Mouse (Mus musculus): ENCODE measurements at regions not wholly inside any gene's neighbourhood (a gene's known extent, or its start where the extent isn't known, plus 50 kb on each side); places are given as distances from the start of the nearest gene placed in this dataset.
A peak's percentile ranks its signal among the peaks of the same experiment; 100 is the strongest.

- H3K36me3 ChIP-seq (ENCODE audit: control insufficient read depth, insufficient read depth, low read length): no peaks in the 10 kb centered on the region
- TF ChIP-seq POLR2A (IDR thresholded peaks at IDR 0.05; ENCODE audit: control insufficient read depth, low read depth, low read length): no peak
- TF ChIP-seq CTCF (IDR thresholded peaks at IDR 0.05; ENCODE audit: control insufficient read depth, insufficient read depth, insufficient replicate concordance, low read depth, low read length): no peak
- H3K27me3 ChIP-seq (ENCODE audit: control insufficient read depth, insufficient read depth, low read length): no peaks in the 10 kb centered on the region
- no peak overlapping the region for H3K27ac ChIP-seq (ENCODE audit: control insufficient read depth, insufficient read depth, low read depth, low read length)
- H3K4me3 ChIP-seq (ENCODE audit: control insufficient read depth, low read depth, low read length): no peak overlapping the region
- H3K4me1 ChIP-seq (ENCODE audit: control insufficient read depth, insufficient read depth, low read length): no peaks in the 10 kb centered on the region
Observed at GRCm38 (mm10) chr13:60019291-60020174, 157.6 kb downstream of the Gas1 start.

GRCm38 (mm10) chr13:60015854-60016366 lies 161.3 kb downstream of the Gas1 start:
- Histone ChIP-seq H3K4me3 (ENCODE audit: control insufficient read depth, low read depth, low read length) (no peak overlapping the region), H3K36me3 (ENCODE audit: control insufficient read depth, insufficient read depth, low read length) (no peaks in the 10 kb centered on the region), H3K27ac (ENCODE audit: control insufficient read depth, insufficient read depth, low read depth, low read length) (peak overlapping the region; percentile 44; the same call in 1 of the 2 replicates), H3K27me3 (ENCODE audit: control insufficient read depth, insufficient read depth, low read length) (no peaks in the 10 kb centered on the region), H3K4me1 (ENCODE audit: control insufficient read depth, insufficient read depth, low read length) (no peaks in the 10 kb centered on the region)
- no peak for TF ChIP-seq CTCF (IDR thresholded peaks at IDR 0.05; ENCODE audit: control insufficient read depth, insufficient read depth, insufficient replicate concordance, low read depth, low read length)
- TF ChIP-seq POLR2A (IDR thresholded peaks at IDR 0.05; ENCODE audit: control insufficient read depth, low read depth, low read length): no peak

GRCm38 (mm10) chr13:60012046-60012813 lies 164.9 kb downstream of the Gas1 start:
- TF ChIP-seq CTCF (IDR thresholded peaks at IDR 0.05; ENCODE audit: control insufficient read depth, insufficient read depth, insufficient replicate concordance, low read depth, low read length): no peak
- TF ChIP-seq POLR2A (IDR thresholded peaks at IDR 0.05; ENCODE audit: control insufficient read depth, low read depth, low read length): no peak
- Histone ChIP-seq H3K4me3 (ENCODE audit: control insufficient read depth, low read depth, low read length) (no peak overlapping the region), H3K4me1 (ENCODE audit: control insufficient read depth, insufficient read depth, low read length) (no peaks in the 10 kb centered on the region), H3K36me3 (ENCODE audit: control insufficient read depth, insufficient read depth, low read length) (no peaks in the 10 kb centered on the region), H3K27ac (ENCODE audit: control insufficient read depth, insufficient read depth, low read depth, low read length) (no peak overlapping the region), H3K27me3 (ENCODE audit: control insufficient read depth, insufficient read depth, low read length) (no peaks in the 10 kb centered on the region)

GRCm38 (mm10) chr13:60011092-60011491 lies 166.1 kb downstream of the Gas1 start:
- H3K4me1 ChIP-seq (ENCODE audit: control insufficient read depth, insufficient read depth, low read length): no peaks in the 10 kb centered on the region

GRCm38 (mm10) chr13:60007593-60007992 lies 169.6 kb downstream of the Gas1 start:
- no peak overlapping the region for H3K4me3 ChIP-seq (ENCODE audit: control insufficient read depth, low read depth, low read length)
- no peaks in the 10 kb centered on the region for H3K27me3 ChIP-seq (ENCODE audit: control insufficient read depth, insufficient read depth, low read length)
- no peak overlapping the region for H3K27ac ChIP-seq (ENCODE audit: control insufficient read depth, insufficient read depth, low read depth, low read length)
- H3K4me1 ChIP-seq (ENCODE audit: control insufficient read depth, insufficient read depth, low read length): no peaks in the 10 kb centered on the region
- H3K36me3 ChIP-seq (ENCODE audit: control insufficient read depth, insufficient read depth, low read length): no peaks in the 10 kb centered on the region
- TF ChIP-seq POLR2A (IDR thresholded peaks at IDR 0.05; ENCODE audit: control insufficient read depth, low read depth, low read length) (no peak), CTCF (IDR thresholded peaks at IDR 0.05; ENCODE audit: control insufficient read depth, insufficient read depth, insufficient replicate concordance, low read depth, low read length) (no peak)

More at GRCm38 (mm10) chr13:60011092-60011491, 166.1 kb downstream of the Gas1 start:
- Histone ChIP-seq H3K4me3 (ENCODE audit: control insufficient read depth, low read depth, low read length) (no peak overlapping the region), H3K36me3 (ENCODE audit: control insufficient read depth, insufficient read depth, low read length) (no peaks in the 10 kb centered on the region), H3K27me3 (ENCODE audit: control insufficient read depth, insufficient read depth, low read length) (no peaks in the 10 kb centered on the region), H3K27ac (ENCODE audit: control insufficient read depth, insufficient read depth, low read depth, low read length) (no peak overlapping the region)
- no peak for TF ChIP-seq CTCF (IDR thresholded peaks at IDR 0.05; ENCODE audit: control insufficient read depth, insufficient read depth, insufficient replicate concordance, low read depth, low read length)
- TF ChIP-seq POLR2A (IDR thresholded peaks at IDR 0.05; ENCODE audit: control insufficient read depth, low read depth, low read length): no peak

GRCm38 (mm10) chr13:60007031-60007430 lies 170.1 kb downstream of the Gas1 start:
- Histone ChIP-seq H3K4me3 (ENCODE audit: control insufficient read depth, low read depth, low read length) (no peak overlapping the region), H3K27ac (ENCODE audit: control insufficient read depth, insufficient read depth, low read depth, low read length) (no peak overlapping the region), H3K36me3 (ENCODE audit: control insufficient read depth, insufficient read depth, low read length) (no peaks in the 10 kb centered on the region), H3K27me3 (ENCODE audit: control insufficient read depth, insufficient read depth, low read length) (no peaks in the 10 kb centered on the region), H3K4me1 (ENCODE audit: control insufficient read depth, insufficient read depth, low read length) (no peaks in the 10 kb centered on the region)
- no peak for TF ChIP-seq POLR2A (IDR thresholded peaks at IDR 0.05; ENCODE audit: control insufficient read depth, low read depth, low read length)
- no peak for TF ChIP-seq CTCF (IDR thresholded peaks at IDR 0.05; ENCODE audit: control insufficient read depth, insufficient read depth, insufficient replicate concordance, low read depth, low read length)

GRCm38 (mm10) chr13:60004611-60005010 lies 172.6 kb downstream of the Gas1 start:
- TF ChIP-seq POLR2A (IDR thresholded peaks at IDR 0.05; ENCODE audit: control insufficient read depth, low read depth, low read length) (no peak), CTCF (IDR thresholded peaks at IDR 0.05; ENCODE audit: control insufficient read depth, insufficient read depth, insufficient replicate concordance, low read depth, low read length) (no peak)
- Histone ChIP-seq H3K4me1 (ENCODE audit: control insufficient read depth, insufficient read depth, low read length) (no peaks in the 10 kb centered on the region), H3K4me3 (ENCODE audit: control insufficient read depth, low read depth, low read length) (no peak overlapping the region)

More at GRCm38 (mm10) chr13:60004611-60005010, 172.6 kb downstream of the Gas1 start:
- Histone ChIP-seq H3K36me3 (ENCODE audit: control insufficient read depth, insufficient read depth, low read length) (no peaks in the 10 kb centered on the region), H3K27ac (ENCODE audit: control insufficient read depth, insufficient read depth, low read depth, low read length) (no peak overlapping the region), H3K27me3 (ENCODE audit: control insufficient read depth, insufficient read depth, low read length) (no peaks in the 10 kb centered on the region)

Measured in testis, adult 2 months (tissue).